Mouse (Mus musculus) natural killer cell, adult 2 months (primary cell): ENCODE data around the gene Flt3l.
"Not testable (repeated sequence)": the region's sequence is repeated elsewhere in the genome, so short reads cannot be mapped to it uniquely, and the experiment has no call there.

Source experiments
- DNase-seq, 2 experiments: peaks; one replicate each; pipeline ENCODE4 v3.0.0; 2022; ENCODE audit warnings: low spot score in 2 of 2

Gene Flt3l

DNA sequence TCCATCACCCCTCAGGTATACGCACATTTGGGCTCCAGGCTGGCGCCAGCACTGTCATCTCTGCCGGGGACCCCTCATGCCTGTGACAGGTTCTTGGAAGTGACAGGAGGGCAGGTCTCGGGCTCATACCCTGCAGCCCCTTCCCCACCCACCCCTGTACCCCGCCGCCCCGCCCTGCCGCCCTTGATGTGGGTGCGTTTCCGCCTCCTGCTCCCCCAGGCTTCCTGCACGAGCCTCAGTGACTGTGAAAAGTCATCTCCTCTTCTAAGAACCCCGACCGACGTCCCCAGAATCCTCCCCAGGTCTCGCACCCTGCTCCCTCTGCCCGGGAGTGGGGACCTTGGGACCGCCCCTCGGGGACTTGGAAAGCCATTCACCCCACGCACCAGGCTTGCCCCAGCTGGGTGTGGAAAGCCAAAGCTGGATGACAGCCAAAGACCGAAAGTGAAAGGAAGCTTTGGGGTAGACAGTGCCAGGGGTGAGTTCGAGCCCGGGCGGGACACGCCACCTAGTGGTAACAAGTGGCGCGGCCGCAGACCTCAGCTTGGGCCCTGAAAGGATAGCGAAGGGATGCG, at the start of gene Flt3l, which contains the start of gene Gm45713:
Flt3l (minus strand) TSS at position 440 of the 575 bp plus-strand sequence.
Gm45713 (minus strand) TSS at position 239 of the 575 bp plus-strand sequence.
- peak; percentile 90 for DNase-seq

DNA sequence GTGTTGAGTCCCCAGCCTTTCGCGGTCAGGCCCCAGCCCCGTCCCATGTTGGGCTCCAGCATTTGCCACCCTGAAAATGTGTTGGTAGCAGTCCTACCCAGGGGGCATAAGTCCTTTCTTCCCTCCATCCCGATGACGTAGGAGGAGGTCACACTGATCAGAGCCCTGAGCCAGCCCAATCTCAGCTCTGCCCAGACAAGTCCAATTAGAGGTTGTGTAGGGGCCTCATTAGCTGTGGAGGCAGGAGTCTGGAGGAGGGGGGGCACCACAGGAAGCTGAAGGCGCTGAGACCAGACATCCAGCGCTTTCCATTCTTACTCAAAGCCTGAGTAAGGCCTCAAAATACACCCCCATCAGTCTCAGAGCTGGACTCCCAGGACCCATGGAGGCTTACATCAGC, 49.7 kb upstream of the Flt3l start:
- DNase-seq = no peak

DNA sequence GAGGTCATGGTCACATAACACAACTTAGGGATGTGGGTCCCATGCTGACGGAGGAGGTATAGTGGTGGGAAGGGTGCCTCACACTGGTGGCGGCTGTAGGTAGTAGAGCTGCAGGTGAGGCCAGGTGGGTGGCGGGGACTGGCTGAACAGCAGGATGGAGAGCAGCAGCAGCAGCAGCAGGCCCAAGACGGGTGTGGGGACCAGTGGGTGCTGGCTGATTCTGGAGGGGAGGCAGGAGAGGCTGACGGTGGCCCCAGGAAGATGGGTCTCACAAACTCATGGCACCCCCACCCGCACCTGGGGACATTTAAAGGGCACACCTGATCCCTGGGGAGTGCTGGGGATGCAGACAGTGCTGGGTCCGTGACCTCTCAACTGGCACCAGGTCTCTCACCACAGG, 47.4 kb upstream of the Flt3l start:
- DNase-seq = no peak

DNA sequence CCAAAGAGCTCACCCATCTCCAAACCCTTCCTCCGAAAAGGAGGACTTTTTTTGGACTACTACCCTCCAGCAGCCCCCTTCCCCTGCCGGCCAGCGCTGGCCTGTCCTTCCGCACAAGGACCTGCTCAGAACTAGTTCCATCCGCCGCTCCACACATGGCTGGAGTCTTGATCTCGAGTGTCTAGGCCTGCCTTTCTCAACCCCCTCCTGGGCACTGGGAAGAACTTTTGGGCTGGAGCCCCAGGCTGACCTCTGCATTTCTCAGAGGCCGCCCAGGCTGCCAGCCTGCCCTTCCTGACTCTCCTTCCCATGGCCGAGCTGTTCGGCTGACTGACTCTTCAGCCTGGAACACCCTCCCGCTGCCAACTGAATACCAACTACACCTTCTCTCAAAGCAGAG, 46.4 kb upstream of the Flt3l start:
- DNase-seq = no peak

DNA sequence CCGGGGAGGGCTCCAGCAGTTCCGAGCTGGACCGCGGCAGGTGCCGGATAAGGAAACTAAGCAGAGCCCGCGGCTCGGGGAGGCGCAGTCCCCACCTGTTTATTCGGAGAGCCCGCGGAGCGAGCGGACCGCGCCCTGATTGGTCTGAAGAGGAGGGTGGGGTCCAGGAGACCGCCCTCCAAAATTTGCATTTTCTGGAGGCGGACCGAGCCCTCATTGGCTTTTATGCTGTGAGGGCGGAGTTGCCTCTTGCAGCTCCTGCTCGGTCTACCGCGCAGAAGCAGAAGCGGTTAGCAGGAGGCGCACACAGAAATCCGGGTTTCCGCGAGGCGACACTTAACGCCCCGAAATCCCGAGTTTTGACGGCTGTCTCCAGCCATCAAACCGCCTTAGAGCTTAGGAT, 46.0 kb upstream of the Flt3l start:
- peak; percentile 63 to 83 for DNase-seq

DNA sequence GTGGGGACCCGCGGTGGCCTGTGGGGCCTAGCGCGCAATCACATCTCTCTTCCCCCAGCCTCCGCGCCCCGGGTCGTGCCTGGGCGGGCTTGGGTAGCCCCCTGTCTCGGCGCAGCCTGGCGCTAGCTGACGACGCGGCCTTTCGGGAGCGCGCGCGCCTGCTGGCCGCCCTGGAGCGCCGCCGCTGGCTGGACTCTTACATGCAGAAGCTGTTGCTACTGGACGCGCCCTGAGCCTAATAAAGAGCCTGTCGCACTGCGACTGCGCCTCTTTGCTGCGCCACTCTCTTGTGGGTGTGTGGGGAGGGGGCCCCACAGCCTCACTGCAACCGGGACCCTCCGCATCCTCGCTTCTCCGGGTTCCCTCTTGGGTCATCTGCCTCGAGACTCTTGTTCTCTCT, 45.3 kb upstream of the Flt3l start:
- no peak for DNase-seq

DNA sequence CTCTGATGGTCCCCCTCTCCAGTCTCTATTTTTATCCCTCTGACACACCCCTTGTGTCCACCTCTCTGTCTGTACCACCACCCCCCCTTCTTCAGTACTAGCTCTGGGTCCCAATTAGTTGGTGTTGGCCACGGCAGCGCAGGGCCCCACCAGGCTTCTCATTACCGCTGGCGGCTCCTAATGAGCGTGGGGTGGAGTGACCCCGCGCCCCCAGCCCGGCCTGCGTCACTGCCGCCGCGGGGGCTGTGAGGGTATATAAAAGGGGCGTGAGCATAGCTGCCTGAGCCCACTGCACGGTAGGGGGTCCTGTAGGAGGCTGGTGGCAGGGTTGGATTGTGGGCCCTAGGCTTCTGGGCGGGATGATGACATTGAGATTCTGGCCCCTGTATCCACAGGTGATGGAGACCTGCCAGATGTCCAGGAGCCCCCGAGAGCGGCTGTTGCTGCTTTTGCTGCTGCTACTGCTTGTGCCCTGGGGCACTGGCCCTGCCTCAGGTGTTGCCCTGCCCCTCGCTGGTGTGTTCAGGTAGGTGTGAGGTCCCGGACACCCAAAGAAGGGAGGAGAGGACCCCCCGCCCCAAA, 44.8 kb upstream of the Flt3l start, which contains the start of gene Pth2:
Pth2 (plus strand) TSS at position 100 of the 582 bp plus-strand sequence.
- DNase-seq = no peak

DNA sequence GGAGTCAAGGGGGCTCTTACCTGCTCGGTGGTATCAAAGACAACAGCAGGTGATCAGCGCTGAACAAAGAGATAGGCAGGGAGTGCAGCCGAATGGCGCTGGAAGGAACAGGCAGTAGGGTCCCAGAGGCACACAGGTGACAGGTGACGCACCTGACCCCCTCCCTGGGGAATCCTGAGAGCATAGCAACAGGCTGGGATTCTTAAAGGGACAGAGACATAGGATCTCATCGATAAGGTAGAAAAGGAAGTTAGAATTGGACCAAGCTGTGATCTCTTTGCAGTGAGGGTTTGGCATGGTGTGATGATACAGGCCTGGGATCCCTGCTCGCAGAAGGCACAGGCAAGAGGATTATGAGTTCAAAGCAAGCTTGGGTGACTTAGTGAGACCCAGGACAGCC, 43.2 kb upstream of the Flt3l start, which contains the start of gene Gfy:
Gfy (minus strand) TSS at position 101 of the 400 bp plus-strand sequence.
- no peak for DNase-seq

DNA sequence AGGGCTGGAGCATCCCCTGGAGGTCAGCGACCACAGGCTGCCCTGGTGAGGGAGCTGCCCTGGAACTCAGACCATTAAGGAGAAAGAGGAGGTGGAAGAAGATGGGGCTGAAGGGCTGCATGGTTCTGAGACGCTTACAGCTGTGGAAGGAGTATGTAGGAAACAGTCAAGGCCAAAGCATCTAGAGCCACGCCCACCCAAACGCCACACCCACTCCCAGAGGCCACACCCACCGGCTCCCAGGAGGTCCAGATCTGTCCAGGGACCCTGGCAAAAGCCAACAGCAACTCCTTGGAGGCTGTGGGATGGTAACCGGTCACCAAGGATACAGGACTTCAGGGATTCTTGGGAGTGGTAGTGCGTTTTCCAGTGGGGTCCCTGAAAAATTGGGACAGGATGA, 42.3 kb upstream of the Flt3l start:
- no peak for DNase-seq

DNA sequence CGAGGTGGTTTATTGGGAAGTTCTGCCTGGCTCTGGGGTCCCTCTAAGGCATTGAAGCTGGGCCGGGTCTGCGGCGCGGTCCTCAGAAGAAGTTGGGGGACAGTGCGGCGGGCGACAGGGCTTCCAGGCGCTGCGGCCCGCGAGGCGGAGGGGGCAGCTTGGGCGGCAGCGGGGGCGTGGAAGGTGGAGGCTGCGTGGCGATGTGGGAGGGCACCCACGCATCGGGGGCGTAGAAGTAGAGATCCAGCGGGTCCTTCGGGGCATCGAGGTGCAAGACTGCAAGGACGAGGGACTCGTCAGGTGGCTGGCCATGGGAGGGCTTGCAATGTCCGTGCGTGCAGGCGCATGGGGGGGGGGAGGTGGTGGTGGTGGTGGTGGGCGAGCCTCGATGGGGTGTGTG, 40.1 kb upstream of the Flt3l start:
- DNase-seq = no peak

DNA sequence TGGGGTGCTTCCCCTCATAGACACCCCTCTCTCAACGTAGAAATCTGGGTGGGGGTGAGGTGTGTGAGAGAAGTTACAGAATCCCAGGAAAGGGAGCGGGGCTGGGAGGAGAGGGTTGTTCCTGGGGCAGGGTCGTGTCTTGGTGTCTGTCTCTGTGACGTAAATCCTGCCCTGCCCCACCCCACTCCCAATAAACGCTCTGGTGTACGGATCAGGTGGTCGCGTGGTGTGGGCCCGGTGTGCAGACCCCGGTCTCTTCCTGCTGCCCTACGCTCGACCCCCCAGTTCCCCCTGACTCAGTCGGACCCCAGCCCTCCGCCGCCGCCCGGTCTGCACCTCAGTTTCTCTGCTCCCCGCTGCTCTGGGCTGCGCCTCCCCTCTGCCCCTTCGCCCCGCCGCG, 39.7 kb upstream of the Flt3l start:
- no peak for DNase-seq

DNA sequence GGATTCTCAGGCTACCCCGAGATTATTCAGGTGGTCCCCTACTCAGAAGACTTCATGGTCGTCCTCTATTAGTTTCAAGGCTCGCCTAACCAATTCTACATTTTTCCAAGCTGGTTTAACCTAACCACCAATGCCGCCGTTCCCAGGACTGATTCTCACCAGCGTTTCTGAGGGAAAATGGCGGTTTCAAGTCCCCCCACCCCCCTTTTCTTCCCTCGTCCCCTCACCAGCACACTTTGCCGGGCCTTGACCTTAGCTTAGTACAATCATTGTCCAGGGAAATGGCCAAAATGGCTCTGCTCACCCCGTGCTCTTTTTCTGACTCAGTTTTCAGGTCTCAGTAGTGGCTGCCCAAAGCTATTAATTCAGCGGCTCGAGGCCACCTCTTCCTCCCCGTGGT, 39.2 kb upstream of the Flt3l start:
- DNase-seq = no peak

DNA sequence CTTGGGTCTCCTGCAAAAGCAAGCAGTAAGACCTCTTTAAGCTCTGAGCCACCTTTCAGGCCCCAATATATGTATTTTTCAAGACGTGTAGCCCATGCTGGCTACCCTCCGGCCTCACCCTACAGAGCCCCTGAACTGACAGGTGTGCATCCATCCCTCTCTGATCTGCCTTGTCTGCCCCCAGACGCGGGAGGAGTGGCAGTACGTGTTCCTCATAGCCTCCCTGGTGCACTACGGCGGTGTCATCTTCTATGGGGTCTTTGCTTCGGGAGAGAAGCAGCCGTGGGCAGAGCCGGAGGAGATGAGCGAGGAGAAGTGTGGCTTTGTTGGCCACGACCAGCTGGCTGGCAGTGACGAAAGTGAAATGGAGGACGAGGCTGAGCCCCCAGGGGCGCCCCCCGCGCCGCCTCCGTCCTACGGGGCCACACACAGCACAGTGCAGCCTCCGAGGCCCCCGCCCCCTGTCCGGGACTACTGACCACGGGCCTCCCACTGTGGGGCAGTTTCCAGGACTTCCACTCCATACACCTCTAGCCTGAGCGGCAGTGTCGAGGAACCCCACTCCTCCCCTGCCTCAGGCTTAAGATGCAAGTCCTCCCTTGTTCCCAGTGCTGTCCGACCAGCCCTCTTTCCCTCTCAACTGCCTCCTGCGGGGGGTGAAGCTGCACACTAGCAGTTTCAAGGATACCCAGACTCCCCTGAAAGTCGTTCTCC, 38.5 kb upstream of the Flt3l start:
- no peak for DNase-seq

DNA sequence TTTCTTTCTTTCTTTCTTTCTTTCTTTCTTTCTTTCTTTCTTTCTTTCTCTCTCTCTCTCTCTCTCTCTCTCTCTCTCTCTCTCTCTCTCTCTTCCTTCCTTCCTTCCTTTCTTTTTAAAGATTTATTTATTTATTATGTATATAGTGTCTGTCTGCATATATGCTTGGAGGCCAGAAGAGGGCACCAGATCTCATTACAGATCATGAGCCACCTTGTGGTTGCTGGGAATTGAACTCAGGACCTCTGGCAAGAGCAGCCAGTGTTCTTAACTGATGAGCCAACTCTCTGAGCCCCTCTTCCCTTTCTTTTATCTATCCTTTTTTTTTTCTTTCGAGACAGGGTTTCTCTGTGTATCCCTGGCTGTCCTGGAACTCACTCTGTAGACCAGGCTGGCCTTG, 37.5 kb upstream of the Flt3l start:
- DNase-seq = not testable (repeated sequence)

DNA sequence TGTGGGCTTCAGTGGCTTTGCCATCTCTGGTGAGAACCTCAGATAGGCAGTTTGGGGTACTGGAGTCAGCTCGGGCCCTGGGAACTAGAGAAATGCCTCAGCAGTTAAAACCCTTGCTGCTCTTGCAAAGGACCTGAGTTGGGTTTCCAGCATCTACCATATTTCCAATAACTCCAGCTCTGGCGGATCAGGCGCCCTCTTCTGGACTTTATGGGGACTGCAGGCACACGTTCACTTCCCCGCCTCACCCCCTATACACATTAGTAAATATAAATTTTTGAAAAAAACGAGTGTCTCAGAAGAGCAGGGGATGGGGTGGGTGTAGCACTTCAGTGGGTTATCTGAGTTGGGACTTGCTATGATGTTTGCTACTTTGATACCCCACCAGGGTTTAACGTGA, 36.7 kb upstream of the Flt3l start:
- DNase-seq = peak; percentile 36 to 61

DNA sequence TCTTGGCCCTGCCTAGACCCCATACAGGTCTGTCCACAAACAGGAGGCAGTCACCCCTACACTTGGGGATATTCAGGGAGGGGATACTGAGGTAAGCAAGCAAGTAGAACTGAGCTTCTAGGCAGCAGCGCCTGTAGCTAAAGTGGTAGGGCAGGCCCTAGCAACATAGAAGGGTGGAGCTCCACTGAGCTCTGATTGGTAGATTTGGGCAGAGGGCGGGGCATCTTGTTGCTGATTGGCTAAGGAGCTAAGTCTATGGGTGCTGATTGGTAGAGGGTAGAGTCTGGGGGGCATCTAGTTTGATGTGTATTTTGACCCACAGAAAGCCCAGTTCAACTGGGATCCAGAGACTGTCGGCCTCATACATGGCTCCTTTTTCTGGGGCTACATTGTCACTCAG, 33.3 kb upstream of the Flt3l start:
- DNase-seq = no peak

DNA sequence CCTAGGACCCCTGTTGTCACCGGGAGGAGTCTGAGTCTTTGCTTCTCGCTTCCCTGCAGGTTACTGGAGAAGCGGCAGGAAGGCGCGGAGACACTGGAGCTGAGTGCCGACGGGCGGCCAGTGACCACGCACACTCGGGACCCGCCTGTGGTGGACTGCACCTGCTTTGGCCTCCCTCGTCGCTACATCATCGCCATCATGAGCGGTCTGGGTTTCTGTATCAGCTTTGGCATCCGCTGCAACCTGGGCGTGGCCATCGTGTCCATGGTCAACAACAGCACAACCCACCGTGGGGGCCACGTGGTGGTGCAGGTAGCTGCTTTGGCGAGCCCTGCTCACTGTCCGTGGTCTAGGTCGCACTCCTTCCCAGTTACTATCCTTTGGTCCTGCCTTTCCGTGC, 32.4 kb upstream of the Flt3l start:
- no peak for DNase-seq

DNA sequence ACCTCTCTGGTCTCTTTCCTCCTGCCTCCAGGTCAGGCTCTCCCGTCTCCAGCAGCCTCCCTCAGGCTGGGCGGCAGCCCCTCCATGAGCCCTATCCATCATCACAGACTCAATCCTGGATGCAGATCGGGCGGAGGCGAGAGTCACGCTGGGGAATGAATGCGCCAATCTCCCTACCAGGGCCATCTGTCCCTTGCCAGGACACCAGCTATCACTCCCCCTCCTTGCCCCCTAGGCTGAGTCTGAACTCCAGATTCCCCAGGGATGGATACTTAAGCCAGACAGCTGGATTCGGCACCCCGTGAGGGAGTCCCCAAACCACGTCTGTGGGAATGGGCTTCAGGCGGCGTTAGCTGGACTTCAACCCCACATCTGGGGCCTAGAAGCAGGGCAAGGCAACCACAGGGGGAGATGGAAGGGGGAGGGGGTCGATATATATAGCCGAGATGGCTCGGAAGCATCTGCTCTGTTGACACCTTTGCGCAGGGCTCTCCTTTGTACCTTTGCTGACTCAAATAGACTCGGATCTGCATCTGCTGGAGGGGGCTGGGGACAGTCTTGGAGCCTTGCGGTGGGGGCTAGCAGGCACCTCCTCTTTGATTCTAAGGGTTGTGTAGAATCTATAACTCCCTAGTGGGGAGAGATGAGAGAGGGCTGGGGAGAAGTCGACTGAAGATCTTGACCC, 31.7 kb upstream of the Flt3l start:
- DNase-seq = no peak

DNA sequence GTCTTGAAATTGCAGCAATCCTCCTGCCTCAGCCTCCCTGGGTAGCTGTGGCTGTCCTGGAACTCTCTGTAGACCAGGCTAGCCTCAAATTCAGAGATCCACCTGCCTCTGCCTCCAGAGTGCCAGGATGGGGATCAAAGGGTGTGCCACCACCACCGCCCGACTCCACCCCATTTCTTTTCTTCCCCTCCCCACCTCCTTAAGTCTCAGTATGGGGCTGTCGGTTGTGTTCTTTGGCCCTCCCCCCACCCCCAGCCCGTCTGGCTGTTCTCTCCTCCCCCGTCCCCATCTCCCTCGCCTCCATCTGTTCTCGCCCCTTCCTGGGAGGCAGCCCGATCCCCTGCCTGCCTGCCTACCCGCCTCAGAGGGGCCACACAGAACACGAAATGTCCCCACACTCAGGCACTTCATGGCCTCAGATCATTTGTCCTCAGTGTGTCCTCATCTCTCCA, 30.7 kb upstream of the Flt3l start:
- DNase-seq = no peak

DNA sequence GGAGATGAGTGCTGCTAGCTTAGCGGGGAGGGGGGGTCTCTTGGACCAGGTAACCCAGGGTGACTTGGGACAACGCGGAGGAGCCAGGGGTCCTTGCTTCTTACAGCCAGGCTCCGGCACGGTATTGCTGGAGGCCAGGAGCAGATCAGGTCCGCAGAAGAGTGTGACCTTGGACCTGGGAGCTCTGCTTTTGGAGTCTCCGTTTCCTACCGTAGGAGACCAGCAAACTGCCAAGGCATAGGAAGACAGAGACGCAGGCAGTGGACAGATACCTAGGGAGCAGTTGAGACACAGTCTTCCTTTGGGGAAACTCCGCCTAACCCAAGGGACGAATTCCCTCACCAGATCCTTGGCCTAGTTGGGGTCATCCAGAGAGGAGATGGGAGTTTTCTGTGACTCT, 29.5 kb upstream of the Flt3l start:
- DNase-seq = no peak

DNA sequence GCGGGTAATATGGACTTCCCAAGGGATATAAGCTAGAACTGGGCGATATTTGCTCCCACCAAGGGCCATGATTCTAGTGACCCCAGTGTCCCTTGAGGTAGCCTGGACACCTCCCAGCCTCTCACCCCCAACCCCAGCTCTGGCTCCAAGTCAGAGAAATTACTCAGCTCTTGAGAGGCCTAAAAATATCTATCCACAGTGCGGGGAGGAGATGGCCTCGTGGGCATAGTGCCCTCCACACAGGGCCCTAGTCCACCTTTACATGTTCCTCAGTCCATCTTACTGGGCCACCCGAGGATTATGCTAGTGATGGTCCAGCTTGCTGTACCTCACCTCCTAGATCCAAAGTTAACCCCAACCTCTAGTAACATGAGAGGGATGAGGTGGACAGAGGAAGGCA, 28.6 kb upstream of the Flt3l start:
- no peak for DNase-seq

DNA sequence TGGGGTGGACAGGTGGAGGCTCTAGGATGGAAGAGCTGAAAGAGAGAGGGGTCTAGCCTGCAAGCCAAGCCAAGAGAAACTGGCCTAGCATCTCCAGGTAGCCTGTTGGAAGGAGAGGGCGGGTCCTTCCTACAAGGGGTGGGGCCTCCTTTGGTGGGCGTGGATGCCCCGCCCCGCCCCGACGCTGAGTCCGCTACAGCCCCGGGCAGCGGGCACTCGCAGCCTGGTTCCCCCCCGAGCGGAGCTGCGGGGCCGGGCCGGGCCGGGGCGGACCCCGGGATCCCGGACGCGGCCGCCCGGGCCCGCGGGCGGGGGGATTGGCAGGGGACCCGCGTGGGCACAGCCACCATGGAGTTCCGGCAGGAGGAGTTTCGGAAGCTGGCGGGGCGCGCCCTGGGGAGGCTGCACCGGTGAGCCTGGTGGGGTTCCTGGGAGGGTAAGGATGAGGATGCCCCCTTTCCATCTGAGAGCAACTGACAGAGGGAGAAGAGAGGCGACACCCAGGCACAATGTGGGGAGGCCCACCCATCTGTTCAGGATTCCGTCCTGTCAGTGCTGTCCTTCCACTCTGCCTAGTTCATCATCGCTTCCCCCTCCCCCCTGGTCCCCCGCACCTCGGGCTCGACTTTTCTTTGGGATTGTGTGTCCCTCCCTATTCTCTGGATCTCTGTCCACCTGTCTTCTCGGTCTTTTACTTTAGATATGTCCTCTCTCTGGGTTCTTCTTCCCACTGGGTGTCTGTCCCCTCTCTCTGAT, 27.7 kb upstream of the Flt3l start, which contains the start of gene Slc17a7:
Slc17a7 (plus strand) TSS at position 215 of the 756 bp plus-strand sequence.
- DNase-seq = no peak
